Mouse (Mus musculus) heart, postnatal 36 days (tissue): ENCODE data around the gene Camk1. TPM values are rescaled to one million over a fixed set of nuclear protein-coding genes. Genes with fewer than 3 reads are reported as not detected.

Experiments
- DNase-seq, 2 experiments: peaks; one replicate each; pipeline ENCODE4 v3.0.0; 2021 to 2022
- intact Hi-C: fragments of 180-260 bp; cut with DNase I; formaldehyde crosslinking; loops from one replicate; pipeline ENCODE4 v1.15.1; 2025
- total RNA-seq, 2 experiments: library from RNA; stranded (reverse); gene quantifications; 2 replicates each; pipeline ENCODE4 v1.2.3; 2021

Camk1 gene
- total RNA-seq, result 10 to 100 TPM; 65.3 to 78.4 TPM

DNA sequence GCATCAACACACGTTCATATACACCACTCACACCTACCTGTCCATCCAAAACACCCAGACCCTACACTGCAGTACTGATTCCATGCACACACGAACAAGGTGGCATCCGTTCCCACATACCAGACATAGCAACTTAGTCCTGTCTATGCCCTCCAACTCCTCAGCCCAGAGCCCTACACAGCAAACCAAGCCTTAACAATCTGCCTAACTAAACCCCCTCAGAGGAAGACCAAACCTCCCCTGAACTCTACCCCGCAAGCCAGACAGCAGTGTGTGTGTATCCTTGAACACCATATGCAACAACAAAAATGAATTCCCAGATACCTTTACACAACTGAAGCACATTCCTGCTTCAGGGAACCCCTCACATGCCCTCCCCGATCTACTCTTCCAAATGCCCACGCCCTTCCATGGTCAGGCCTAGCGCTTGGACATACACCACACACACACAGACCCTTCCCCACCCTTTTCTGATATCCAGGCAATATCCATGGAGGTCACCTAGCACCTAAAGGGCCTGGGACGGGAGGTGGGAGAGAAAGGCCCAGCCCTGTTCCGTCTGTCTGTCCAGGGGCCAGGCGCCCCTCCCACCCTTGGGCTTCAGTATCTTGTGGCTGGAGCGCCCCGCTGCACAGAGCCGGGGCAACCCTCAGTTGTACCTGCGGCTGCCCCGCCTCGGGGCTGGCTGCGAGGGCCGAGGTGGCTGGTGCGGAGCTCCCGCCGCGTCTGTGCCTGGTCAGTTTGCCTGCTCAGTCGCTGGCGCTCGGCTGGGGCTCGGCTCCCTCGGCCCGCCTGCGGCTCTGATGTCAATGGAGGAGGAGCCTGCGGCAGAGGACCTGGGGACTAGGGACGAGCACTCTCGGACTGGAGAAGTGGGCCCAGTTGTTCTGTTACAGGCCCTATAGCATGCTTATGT is at the start of gene Camk1:
TSS of gene Camk1 (minus strand) at position 808 of the 916 bp plus-strand sequence.
- intact Hi-C loops, result loop anchor here (1.0 kb wide), 1 partner anchor 34 kb away; the partner anchor contains the start of gene Tada3
- DNase-seq, result peak; percentile 84 to 86

DNA sequence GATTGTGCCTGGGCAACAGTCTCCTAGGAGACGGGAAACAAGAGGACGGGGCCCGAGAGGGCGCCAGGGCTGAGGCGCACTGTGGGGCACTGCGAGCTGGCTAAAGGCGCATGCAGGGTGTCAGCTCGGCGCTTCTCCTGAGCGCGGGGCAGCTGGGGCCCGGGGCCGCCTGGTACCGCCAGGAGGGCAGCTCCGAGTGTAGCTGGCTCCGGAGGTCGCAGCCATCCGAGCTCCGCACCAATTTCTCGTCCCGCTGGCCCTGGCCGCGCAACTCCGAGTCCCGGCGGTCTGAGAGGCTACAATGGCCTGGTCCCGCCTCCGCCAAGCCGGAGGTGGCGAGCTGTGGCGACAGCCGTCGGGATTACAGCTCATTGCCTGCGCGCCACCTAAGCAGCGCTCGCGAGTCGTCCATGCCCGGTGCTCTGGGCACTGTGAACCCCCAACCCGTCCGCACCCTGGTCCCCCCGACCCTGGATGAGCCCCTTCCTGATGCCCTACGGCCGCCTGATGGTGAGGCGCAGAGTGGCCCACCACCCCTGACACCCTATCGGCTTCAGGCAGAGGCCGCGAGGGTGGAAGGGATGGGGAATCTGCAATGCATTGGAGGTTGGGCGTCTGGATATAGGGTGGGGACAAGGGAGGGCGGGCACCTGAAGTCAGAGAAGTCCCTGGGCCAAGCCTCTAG is 48.7 kb upstream of the Camk1 start:
- intact Hi-C loops, result no loop called here
- peak; percentile 39 to 53 for DNase-seq

DNA sequence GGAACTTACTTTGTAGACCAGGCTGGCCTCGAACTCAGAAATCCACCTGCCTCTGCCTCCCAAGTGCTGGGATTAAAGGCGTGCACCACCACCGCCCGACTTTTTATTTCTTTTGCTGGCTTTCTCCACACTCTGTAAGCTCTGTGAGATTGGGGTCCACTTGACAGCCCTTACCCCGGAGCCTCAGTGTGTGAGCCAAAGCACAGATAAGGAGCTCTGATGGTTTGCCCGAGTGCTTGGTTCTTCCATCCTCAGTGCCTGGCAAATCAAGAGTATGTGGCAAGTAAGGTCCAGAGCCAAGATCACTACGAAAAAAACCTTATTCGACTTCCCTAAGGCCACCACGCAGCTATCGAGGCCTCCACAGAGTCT is 48.2 kb upstream of the Camk1 start:
- no peak for DNase-seq
- intact Hi-C loops, result no loop called here

DNA sequence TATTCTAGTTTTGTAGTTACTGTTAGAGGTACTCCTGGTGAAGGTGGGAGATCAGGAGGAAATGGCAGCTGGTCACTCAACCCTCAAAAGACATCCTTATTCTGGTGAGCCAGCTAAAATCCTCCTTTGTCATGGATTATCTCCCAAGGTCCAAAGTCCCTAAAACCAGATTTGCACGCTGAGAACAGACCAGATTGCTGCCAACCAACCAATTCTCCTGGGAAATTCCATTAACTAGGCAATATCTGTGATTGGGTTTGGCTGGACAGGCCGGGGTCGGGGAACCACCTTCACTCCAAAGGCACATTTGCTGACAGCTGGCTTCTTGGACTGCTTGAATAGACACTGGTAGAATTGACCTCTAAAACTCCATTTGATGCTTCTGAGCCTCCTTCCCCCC is 46.9 kb upstream of the Camk1 start:
- no peak for DNase-seq
- intact Hi-C loops, result no loop called here

DNA sequence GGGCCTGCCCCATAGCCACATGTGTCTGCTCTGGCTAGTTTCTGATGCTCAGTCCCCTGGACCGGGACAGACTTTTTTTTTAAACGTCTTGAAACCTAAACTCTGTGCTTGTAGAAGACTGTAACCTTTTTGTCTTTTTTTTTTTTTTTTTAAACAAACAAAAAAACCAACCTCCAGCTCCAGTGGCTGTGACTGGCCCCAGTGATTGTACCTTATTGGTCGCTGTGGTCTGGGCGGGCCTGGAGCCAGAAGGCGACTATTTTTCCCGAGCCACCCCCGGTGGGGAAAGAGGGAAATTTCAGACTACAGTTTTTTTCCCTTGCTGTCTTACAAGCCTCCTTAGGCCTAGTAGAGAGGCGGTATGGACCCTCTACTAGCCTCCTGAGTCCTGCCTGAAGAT is 45.2 kb upstream of the Camk1 start, which contains the start of gene Ttll3:
TSS of gene Ttll3 (plus strand) at position 301 of the 400 bp plus-strand sequence.
- DNase-seq, result no peak
- intact Hi-C loops, result no loop called here

DNA sequence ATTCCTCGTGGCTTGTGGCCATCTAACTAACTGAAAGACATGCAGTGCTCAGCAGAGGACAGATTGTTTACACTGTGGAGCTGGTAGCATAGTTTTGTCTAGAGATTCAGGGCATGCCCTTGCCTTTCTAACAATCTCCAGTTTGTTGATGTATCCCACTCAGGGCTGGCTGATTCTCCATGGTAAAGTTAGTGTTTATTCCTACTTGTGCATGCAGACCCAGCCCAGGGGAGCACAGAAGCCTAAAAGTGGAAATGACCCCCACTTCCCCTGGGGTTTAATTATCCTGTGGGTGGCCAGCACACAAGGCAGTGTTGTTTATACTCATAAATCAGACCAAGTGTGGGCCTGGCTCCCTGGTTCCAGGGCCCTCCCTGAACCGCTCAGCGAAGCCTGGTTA is 42.2 kb upstream of the Camk1 start:
- DNase-seq, result no peak
- intact Hi-C loops, result no loop called here

DNA sequence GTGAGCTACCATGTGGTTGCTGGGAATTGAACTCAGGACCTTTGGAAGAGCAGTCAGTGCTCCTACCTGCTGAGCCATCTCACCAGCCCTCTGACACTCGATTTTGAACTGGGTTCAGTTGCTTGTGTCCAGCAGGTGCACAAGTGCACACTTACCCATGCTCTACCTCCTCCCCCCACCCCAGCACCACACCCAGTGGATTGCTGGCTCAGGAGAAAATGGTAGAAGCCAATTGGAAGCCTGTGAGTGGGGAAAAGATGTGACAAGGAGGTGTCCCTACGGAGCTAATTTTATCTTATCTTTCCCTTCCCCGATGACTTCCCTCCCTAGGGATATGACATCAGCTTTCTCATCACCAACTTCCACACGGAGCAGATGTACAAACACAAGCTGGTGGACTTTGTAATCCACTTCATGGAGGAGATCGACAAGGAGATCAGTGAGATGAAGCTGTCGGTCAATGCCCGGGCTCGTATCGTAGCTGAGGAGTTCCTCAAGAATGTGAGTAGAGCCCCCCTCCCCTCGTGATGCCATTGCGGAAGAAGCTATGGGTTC is 41.5 kb upstream of the Camk1 start:
- DNase-seq, result no peak
- intact Hi-C loops, result no loop called here

DNA sequence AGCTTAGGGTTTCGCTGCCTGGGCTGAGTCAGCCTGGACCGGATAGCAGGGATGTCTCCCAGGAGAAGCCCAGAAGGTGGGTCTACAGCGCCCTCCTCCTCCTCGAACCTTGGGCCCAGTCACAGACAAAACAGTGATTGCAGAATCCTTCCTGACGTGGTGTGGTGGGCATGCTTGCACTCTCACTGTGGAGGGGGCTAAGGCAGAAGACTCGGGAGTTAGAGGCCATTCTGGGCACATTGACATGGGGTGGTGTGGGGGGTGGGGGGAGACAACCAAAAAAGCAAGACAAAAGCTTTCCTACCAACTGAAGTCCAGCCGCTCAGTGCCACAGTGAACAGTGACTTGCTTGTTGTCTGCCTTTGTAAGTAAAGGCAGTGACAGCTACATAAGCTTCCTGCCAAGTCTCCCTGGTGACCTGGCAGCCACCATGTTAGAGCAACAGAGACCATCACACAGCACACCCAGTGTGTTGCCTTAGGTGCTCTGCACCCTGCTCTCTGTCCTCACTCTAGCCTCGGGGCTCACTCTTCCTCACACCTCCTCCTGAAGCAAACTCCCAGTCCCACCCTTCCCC is 40.7 kb upstream of the Camk1 start:
- DNase-seq, result no peak
- intact Hi-C loops, result loop anchor here (5.0 kb wide), 1 partner anchor 147 kb away; the partner anchor contains the start of gene Mtmr14

DNA sequence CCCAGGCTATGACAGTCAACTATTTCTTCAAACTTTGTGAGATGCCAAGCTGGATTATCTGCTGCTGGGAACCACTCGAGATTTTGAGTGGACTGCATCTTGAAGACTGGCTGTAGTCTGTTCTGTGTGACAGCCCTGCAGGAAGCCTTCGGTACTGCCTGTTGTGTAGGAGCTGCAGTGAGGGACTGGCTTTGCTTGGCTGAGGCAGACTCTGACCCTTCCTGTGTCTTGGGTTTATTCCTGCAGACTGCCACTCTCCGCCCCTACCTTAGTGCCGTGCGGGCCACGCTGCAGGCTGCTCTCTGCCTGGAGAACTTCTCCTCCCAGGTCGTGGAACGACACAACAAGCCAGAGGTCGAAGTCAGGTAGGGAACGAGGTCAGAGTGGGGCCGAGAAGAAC is 36.7 kb upstream of the Camk1 start:
- DNase-seq, result no peak
- intact Hi-C loops, result loop anchor here (5.0 kb wide), 1 partner anchor 143 kb away; the partner anchor contains the start of gene Mtmr14

DNA sequence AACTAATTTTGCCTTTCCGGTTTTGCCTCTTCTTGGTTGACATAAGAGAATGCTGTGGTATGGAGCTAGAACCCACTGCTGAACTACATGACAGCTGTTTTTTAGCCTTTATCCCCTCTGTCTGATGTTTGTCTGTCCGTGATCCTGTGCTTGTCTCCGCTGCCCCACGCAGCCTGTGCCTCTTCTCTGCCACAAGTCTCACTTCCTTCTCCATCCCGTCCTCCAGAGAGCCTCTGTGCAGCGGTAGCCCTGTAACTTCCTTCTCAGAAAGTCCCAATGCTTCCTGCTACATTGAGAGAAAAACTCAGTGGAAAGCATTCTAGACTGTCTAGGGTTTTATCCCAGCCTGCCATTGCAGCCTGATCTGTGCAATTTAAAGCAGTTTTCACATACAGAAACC is 35.5 kb upstream of the Camk1 start:
- intact Hi-C loops, result loop anchor here (2.0 to 5.0 kb wide), 3 partner anchors 40 to 332 kb away; partner anchors contain the start of genes Rpusd3 and Thumpd3
- DNase-seq, result peak in 1 of 2 experiments; percentile 19

DNA sequence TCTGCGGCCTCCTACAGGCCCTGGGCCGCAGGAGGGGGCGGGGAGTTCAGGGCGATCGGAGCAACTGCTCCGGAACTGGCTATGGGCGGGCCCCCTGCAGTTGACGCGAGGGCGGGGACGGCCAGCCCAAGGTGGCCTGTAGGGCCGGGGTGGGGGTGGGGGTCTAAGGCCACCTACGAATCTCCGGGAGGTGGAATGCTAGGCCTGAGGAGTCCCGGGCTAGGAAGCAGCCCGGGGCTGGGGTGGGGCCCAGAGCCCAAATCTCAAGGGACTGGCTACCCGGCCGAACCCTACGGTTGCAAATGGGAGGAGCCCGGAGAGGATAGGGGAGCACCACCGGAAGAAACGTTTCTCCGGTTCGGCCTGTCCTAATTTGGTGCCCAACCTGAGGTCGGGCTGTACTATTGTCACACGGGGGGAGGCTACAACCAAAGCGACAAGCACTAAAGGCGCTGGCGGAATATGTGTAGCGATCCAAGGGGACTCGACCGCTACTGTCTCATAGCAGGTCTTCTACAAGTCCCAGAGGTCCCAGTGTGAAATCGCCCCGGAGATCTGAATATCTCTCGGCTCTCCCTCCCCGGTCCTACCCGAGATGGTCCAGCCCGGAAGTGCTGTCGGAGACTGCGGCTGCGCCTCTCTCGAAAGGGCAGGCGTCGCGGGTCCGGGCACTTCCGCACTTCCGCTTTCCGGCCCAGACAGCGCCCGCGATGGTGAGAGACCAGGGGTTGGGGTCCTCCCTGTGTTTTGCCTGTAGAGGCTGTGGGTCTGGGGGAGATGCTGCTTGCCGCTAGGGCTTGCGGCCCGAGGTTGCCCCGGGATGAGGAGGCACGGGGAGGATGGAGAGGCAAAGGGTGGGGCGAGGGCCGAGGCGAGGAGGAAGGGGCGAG is 34.0 kb upstream of the Camk1 start, which contains the start of the genes Tada3 and Arpc4:
TSS of gene Tada3 (minus strand) at position 388 of the 890 bp plus-strand sequence.
TSS of gene Arpc4 (plus strand) at position 620 of the 890 bp plus-strand sequence.
- peak; percentile 92 to 96 for DNase-seq
- intact Hi-C loops, result loop anchor here (1.0 to 5.0 kb wide), 7 partner anchors 34 to 330 kb away; partner anchors contain the start of genes Brpf1, Camk1, Ogg1 and Rpusd3

DNA sequence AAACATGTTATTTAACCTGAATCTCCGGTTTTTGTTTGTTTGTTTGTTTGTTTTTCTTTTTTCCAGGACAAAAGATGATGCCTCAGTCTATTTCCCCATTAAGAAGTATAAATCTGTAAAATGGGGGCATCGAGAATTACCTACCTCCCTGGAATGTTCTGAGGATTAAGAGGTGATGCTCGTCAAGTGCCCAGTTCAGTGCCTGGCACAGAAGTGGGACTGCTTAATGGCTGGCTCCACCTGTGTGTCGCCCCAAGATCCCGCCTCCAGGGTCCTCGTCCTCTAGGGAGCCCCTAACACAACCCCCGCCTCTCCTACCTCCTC is 33.4 kb upstream of the Camk1 start:
- DNase-seq, result no peak
- intact Hi-C loops, result loop anchor here (1.0 to 5.0 kb wide), 5 partner anchors 34 to 330 kb away; partner anchors contain the start of genes Brpf1, Camk1, Ogg1 and Thumpd3

DNA sequence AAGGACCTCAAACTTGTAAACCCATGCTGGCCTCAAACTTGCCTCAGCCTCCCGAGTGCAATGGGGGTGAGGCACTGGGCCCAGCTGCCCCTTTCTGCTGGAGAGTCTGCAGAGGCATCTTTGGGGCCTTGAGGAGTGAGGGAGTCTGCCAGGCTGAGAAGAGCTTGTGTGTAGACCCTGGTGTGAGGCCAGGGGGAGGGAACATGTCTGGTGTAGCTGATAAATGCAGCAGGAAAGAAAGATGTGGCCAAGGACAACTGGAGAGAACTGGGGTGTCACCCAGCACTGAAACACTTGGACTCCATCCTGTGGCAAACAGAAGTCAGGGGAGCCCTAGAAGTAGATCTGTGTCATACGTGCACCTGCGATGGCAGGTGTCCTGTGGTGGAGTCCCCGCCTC is 29.7 kb upstream of the Camk1 start:
- DNase-seq, result no peak
- intact Hi-C loops, result no loop called here

DNA sequence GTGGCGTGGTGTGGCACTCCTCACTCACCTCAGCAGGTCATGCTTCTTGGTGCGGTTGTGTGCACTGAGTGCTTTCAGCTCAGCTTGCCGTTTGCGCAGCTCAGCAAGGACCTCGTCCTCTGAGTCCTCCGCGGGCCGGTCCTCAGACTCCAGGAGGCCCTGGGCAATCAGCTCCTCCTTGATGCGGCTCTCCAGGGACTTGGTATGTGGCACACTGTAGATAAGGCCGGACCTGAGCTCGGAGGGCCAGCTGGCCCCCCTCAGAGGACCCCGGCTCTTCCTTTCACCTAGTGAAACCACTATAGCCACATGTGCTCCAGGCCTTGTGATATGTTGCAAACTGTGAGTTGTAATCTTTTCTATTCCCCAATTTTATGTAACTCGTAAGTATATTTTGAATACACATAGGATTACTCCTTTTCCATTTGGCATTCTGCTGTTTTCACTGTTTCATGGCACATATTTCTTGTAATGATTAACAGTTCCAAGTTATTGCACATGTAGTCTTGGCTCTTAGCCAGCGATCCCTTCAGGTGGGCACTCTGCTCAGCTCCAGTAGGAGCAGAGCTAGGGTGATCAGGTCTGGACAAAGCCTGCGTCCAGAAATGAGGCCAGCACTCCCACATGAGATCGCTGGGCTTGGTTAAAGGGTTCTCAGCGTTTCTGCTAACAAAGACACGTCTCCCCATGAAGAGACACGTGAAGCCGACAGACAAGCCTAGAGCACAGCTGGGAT is 26.6 kb upstream of the Camk1 start:
- intact Hi-C loops, result no loop called here
- DNase-seq, result no peak

DNA sequence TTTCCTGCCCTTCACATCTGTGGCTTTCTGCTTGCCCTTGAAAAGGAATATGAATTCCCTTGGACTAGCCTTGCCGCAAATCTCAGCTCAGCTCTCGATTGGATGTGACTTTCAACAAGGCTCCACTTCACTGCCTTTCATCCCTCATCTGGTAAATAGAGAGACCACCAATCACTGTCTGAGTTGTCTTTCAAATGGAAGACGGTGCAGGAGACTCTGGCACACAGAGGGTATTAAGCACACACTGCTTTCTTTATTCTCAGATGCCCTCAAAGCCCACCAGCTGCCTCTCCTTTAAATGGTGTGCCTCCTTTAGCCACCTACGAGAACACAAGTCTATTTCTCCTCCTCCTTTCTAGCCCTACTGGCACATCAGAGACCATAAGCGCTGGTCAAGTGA is 24.8 kb upstream of the Camk1 start:
- intact Hi-C loops, result no loop called here
- DNase-seq, result no peak

DNA sequence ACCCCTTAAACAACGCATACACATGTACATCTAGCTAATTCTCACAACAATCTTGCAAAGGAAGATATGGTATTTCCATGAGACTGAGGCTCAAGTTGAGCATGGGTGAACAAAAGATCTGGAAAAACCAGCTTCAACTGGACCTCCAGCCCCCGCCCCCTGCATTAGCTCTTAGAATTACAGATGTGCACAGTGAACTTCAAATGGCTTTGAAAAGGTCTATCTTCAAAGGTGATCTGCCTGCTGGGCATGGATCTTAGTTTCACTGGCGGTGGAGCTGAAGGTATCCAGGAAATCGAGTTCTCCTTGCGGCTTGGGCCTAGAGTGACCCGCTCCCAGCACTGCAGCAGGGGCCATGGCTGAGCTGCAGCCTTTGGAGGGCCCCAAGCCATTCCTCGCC is 24.3 kb upstream of the Camk1 start:
- DNase-seq, result no peak
- intact Hi-C loops, result no loop called here

DNA sequence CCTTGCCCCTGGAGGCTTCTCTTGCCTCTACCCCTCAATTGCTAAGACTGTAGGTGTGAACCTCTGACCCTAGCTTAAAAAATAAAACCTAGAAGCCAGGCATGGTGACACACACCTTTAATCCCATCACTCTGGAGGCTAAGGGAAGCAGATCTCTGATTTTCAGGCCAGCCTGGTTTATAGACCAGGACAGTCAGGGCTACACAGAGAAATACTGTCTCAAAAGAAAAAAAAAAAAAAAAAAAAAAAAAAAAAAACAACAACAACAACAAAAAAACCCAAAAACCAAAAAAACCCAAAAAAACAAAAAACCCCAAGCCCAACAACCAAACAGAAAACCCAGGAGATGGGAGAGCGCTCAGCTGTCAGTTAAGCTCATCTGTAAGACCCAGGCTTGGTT is 23.8 kb upstream of the Camk1 start:
- no peak for DNase-seq
- intact Hi-C loops, result no loop called here

DNA sequence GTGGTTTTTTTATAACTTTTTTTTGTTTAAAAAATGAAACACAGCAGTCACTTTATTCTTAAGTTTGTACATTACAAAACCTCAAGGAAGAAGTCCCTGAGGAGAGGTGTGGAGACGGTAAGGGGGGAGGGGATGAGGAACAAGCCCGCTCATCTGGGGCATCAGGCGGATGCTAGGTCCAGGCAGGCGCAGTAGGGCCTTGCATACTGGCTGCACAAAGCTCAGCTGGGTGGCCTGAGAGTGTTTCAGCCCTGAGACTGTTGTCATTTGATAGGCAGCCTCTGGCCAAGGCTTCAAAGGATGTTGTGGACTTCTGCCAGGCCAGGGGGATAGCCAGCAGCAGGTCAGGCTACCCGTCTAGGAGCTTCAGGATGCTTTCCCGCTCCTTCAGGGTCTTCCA is 22.9 kb upstream of the Camk1 start:
- intact Hi-C loops, result no loop called here
- no peak for DNase-seq
